Mouse (Mus musculus) skeletal muscle tissue, adult 2 months (tissue): ENCODE results near the gene Thbs3.
A peak's percentile ranks its signal among the peaks of the same experiment; 100 is the strongest.

Source experiments
- DNase-seq: peaks from one replicate; pipeline ENCODE4 v3.0.0-alpha.2; 2012; ENCODE audit warnings: low read depth, low spot score

Thbs3 gene

GRCm38 (mm10) chr3:89214681-89215411, at the start of gene Thbs3:
Gene Thbs3 (plus strand): TSS chr3:89215180.
- no peak for DNase-seq

GRCm38 (mm10) chr3:89165268-89165870, 49.6 kb upstream of the Thbs3 start:
- DNase-seq: no peak

DNA sequence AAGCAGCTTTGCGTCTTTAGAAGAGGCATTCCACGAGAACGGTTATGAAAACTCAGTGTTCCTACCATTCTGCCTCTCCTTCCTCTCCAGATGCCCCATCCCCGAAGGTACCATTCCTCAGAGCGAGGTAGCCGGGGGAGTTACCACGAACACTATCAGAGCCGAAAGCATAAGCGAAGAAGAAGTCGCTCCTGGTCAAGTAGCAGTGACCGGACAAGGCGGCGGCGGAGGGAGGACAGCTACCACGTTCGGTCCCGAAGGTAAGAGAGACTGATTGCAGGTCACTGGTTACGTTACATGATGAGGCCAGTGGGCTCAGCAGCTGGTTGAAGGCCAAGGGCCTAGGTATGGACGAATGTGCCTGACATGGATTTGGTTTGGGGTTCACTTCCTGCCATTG, 48.0 kb upstream of the Thbs3 start:
- DNase-seq: no peak

DNA sequence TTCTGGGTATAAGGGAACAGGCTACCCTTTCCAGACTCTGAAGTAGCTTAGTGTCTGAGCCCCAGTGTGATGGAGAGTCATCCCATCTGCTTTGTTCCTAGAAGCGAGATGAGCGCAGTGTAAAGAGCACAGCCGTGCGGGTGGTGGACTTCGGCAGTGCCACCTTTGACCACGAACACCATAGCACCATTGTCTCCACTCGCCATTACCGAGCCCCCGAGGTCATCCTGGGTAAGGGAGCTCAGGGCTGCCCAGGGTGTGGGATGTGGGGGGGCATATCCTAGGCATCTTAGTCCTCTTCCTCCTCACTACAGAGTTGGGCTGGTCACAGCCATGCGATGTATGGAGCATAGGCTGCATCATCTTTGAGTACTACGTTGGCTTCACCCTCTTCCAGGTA, 40.1 kb upstream of the Thbs3 start:
- no peak for DNase-seq

DNA sequence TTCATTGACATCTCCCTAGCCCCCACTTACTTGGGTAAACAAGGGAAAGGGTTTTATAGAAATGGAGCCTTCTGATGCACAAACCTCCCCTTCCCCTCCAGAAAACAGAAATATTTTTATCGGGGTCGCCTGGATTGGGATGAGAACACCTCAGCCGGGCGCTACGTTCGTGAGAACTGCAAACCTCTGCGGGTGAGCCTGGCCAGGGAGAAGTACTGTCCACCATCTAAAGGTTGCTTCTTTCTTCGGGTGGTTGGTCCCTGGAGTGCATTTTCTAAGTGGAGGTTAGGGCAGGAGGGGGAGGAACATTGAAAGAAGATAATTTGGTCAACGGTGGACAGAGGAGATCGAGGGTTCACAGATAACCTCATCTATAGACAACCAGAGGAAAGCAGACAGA, 39.4 kb upstream of the Thbs3 start:
- no peak for DNase-seq

- no peak for DNase-seq
Observed at GRCm38 (mm10) chr3:89176421-89176820, 38.6 kb upstream of the Thbs3 start.

- peak; percentile 97 for DNase-seq
Observed at GRCm38 (mm10) chr3:89177242-89178106, 37.5 kb upstream of the Thbs3 start, which contains the start of gene Scamp3. Gene Scamp3 (plus strand): TSS chr3:89177473.

GRCm38 (mm10) chr3:89178107-89178385, 36.9 kb upstream of the Thbs3 start:
- DNase-seq: no peak

DNA sequence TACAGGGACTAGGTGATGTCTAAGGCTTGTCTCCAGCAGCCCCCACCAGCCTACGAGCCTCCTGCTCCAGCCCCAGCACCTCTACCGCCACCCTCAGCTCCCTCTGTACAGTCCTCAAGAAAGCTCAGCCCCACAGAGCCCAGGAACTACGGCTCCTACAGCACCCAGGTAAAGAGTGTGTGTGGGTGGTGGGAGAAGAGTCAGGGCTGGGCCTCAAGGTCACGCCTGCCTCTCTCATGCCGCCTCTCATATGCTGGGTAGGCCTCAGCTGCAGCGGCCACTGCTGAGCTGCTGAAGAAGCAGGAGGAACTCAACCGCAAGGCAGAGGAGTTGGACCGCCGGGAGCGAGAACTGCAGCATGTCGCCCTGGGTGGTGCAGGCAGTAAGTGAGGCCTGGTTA, 35.9 kb upstream of the Thbs3 start:
- DNase-seq: no peak

DNA sequence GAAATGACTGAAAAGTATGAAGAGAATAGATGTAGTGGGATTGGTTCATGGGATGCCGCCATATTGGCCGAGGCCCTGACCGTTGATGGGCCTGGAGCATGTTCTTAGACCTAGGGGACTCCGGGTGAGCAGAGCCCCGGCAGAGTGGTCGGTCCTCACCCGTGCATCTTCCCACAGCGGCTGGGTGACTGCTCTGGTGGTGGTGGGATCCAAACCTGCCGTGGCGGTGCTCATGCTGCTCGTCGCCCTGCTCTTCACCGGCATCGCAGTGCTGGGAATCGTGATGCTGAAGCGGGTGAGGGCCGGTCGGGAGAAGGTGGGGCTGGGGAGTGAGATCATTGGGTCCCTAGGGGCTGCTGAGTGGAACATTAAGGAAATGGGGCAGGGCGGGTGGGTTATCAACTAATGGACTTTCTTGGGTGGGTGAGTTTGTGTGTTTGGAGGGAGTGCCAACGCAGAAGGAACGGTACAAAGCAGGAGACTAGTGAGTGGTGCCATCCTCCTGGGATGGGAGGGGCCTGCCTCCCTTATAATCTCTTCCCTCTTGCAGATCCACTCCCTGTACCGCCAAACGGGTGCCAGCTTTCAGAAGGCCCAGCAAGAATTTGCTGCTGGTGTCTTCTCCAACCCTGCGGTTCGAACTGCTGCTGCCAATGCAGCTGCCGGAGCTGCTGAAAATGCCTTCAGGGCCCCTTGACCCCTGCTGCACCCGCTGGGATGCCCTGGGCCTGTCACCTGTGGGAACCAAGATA, 33.1 kb upstream of the Thbs3 start:
- no peak for DNase-seq

DNA sequence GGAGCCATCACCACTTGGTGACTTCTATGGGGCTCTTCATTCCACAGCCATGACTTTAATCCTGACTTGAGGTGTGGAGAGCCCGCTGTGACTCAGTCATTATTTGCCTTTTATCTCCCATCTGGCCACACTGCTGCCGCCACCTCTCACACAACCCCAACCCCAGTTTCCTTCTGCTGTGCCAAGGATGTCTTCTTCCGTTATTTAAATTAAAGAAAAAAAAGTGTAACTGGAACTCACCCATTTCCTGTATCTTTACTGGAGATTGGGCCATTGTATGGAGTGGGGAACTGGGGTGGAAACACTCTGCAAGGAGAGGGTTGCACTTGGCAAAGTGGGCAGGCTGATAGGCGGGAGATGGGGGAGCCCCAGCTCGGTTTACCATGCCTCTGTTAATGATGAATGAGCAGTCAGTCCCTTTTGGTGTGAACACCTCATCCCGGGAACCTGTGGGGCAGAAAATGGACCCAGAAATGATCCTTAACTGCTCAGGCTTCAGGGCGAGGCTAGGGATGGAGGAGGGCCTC, 32.4 kb upstream of the Thbs3 start:
- DNase-seq: no peak

DNA sequence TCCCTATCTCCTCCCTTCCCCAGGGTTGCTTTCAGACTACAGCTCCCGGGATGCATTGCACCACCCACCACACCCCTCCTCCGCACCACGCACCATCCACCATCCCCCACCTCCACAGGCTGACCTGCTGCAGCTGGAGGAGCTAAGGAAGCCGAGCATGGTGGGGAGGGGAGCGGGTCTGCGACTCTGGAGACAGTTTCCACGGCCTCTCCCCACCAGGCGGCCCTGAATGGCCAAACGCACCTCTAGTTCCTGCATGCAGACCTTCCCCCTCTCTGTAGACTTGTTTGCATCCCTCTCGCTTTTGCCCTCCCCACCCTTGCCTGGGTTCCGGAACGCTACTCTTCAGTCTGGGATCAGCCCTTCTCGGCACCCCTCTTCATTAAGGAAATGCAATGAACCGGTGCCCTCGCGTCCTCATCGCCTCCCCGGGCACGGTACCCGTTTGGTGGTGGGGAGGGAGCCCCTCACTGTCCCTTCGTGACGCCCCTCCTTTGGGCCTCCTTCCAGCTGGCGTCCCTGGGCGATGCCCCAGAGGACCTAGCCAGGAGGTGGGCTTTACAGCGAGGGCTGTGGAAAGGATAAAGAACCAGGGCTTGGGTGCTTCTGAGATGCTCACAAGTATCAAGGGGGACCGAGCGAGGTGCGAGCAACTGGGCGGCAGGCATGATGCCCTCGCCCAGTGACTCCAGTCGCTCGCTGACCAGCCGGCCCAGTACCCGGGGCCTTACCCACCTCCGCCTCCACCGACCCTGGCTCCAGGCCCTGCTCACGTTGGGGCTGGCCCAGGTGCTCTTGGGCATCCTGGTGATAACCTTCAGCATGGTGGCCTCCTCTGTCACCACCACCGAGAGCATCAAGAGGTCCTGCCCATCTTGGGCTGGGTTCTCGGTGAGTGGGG, 31.7 kb upstream of the Thbs3 start, which contains the start of gene Fam189b:
Gene Fam189b, plus strand, starts transcription at position 86 of the 901 bp plus-strand sequence.
- peak; percentile 71 for DNase-seq

DNA sequence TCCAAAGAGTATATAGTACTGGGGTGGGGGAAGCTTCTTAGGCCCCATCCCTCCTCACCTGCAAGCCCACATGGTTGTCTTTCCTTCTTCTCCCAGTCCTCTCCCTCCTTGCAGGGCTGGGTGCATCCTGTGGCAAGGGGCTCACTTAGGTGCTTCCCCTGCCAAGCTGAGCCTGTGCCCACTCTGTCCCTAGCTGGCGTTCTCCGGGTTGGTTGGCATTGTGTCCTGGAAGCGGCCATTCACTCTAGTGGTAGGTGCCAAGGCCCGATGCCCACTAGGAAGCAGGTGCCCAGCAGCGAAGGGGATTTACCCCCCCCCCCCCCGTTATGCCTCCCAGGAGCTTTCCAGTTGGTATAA, 31.0 kb upstream of the Thbs3 start:
- no peak for DNase-seq

DNA sequence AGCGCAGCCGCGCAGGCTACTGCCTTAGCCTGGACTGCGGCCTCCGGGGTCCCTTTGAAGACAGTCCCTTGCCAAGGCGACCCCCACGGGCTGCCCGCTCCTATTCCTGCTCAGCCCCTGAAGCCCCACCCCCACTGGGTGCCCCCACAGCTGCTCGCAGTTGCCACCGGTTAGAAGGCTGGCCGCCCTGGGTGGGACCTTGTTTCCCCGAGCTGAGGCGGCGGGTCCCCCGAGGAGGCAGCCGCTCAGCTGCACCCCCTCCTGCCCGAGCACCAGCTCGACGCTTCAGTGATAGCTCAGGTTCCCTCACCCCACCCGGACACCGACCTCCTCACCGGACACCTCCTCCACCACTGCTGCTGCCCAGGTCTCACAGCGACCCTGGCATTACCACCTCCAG, 27.8 kb upstream of the Thbs3 start:
- DNase-seq: no peak

DNA sequence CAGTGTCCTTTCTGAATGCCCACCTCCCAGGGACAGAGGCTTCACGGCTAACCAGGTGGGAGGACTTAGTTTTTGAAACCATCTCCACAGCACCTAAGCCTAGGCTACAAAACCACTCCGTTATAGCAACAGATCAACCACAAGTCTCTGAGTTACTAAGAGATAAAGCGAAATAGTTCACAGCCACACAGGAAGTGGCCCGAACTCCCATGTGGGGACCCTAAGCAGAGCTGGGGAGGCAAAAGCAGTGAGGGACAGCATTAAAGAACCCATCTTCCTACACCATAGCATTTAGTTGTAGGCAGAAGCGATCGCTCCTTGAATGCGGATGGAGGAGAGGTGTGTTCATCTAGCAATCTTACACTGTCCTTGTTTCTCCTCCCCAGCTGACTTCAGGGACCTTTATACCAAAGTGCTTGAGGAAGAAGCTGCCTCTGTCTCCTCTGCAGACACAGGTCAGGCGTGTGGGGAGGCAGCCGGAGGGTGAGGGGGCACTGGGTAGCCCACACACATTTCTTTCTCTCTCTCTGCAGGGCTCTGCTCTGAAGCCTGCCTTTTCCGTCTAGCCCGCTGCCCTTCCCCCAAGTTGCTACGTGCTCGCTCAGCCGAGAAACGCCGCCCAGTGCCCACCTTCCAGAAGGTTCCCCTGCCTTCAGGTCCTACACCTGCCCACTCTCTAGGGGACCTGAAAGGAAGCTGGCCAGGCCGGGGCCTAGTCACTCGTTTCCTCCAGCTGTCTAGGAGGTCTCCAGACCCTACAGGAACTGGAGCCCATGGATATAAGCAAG, 27.1 kb upstream of the Thbs3 start:
- no peak for DNase-seq

- no peak for DNase-seq
Observed at GRCm38 (mm10) chr3:89188478-89188875, 26.5 kb upstream of the Thbs3 start.

DNA sequence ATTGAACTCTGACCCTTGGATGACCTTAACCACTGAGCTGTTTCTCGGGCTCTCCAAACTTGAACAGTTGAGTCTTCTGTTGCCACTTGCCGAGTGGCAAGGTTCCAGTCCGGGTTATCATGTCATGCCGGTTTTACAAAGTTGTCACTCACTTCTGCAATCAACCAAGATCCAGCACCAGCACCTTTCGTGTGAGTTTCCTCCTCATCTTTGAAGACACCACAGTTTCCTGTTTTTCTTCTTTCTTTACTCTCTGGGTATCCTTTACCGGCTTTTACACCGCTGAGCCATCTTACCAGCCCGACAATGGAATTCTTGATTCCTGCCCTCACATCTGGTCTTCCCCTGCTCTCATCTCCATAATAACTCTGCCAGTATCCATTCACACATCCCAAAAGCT, 24.5 kb upstream of the Thbs3 start:
- no peak for DNase-seq

GRCm38 (mm10) chr3:89193351-89193750, 21.6 kb upstream of the Thbs3 start:
- DNase-seq: no peak

DNA sequence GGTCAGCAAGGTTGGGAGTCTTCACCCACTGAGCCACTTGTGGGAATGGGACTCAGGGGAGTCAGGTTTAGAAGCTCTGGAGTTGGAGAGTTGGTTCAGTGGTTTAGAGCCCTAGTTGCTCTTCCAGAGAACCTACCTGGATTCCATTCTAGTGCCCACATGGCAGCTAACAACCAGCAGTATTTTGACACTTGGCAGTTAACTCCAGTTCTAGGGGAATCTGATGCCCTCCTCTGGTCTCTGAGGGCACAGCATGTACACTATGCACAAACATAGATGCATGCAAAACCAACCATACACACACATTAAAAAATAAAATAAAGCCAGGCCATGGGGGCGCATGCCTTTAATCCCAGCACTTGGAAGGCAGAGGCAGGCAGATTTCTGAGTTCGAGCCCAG, 21.1 kb upstream of the Thbs3 start:
- no peak for DNase-seq
